Mouse (Mus musculus): ENCODE data around the gene Lrrc8b. TPM values are rescaled to one million over a fixed set of nuclear protein-coding genes. Genes with fewer than 3 reads are reported as not detected.

Gene Lrrc8b
- polyA plus RNA-seq, 2 experiments, result 5.8 to 6.6 TPM

DNA sequence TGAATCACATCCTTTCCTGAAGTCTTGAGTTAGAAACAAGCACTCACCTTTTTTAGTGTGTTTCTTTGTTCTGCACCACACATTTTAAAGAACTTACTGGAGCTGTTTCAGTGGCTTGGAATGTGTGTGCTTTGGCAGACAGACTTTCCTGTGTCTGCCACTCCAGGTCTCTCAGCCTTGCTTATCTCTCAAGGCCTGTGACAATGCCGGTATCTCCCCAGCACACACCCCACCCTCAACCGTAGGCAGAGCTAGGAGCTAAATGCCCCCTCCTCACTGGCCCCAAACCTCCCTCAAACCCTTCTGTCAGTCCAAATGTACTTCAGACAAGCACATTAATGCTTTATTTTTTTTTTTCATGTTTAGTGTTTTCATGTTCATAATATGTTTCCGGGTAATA lies 107.9 kb downstream of the Lrrc8b start:
- WGBS, result 67% methylated on average over 3 of the region's 3 CpGs
- Histone ChIP-seq H3K4me3 (replicated peaks; ENCODE audit: low read length) (no peak overlapping the region), H3K27me3 (ENCODE audit: control insufficient read depth, insufficient read depth, low read length) (no peaks in the 10 kb centered on the region), H3K36me3 (ENCODE audit: control insufficient read depth, insufficient read depth, low read length) (peaks cover 3% of the 10 kb centered on the region; the same call in 1 of the 2 replicates), H3K4me1 (ENCODE audit: control insufficient read depth, insufficient read depth, low read length) (peaks cover 11% of the 10 kb centered on the region; the same call in 1 of the 2 replicates), H3K9ac (ENCODE audit: low read depth, low read length, severe bottlenecking) (no peak overlapping the region), H3K27ac (replicated peaks; ENCODE audit: low read depth, low read length) (no peak overlapping the region), H3K9me3 (ENCODE audit: control insufficient read depth, low read length) (no peaks in the 10 kb centered on the region), H3K4me2 (replicated peaks; ENCODE audit: low read depth, low read length, severe bottlenecking) (no peak overlapping the region)
- no peak for TF ChIP-seq POLR2A (IDR thresholded peaks at IDR 0.05; ENCODE audit: borderline replicate concordance, extremely low read depth, insufficient read depth, insufficient read length)
- DNase-seq (ENCODE audit: low spot score) (no peak), ATAC-seq (ENCODE audit: low FRiP score, low read depth) (no peak)

DNA sequence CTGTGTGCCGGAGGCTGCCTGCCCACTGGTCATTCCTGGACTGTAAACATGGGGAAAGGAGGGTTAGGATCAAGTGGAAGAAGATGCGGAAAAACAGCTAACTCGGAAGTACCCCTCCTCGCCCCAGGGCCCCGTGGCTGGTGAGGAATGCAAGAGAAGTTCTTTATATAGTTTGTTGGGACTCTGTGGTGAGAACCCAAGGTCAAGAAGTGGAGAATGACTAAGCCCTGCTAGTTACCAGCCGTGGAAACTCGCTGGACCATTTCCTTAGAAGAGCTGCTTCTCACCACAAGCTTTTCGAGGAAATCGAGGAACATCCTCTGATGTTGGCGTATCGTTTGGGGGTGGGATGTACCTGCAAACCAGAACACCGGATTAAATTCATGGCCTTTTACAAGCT lies 109.4 kb downstream of the Lrrc8b start:
- peaks cover 3% of the 10 kb centered on the region; the same call in 1 of the 2 replicates for H3K36me3 ChIP-seq (ENCODE audit: control insufficient read depth, insufficient read depth, low read length)
- no peak overlapping the region for H3K9ac ChIP-seq (ENCODE audit: low read depth, low read length, severe bottlenecking)
- H3K4me2 ChIP-seq (replicated peaks; ENCODE audit: low read depth, low read length, severe bottlenecking), result no peak overlapping the region
- ATAC-seq (ENCODE audit: low FRiP score, low read depth) (no peak), DNase-seq (ENCODE audit: low spot score) (no peak)
- H3K4me3 ChIP-seq (replicated peaks; ENCODE audit: low read length), result no peak overlapping the region
- TF ChIP-seq POLR2A (IDR thresholded peaks at IDR 0.05; ENCODE audit: borderline replicate concordance, extremely low read depth, insufficient read depth, insufficient read length), result no peak
- H3K4me1 ChIP-seq (ENCODE audit: control insufficient read depth, insufficient read depth, low read length), result peaks cover 7% of the 10 kb centered on the region; the same call in 1 of the 2 replicates
- WGBS, result 89% methylated on average over 12 of the region's 12 CpGs
- H3K27me3 ChIP-seq (ENCODE audit: control insufficient read depth, insufficient read depth, low read length), result no peaks in the 10 kb centered on the region
- H3K9me3 ChIP-seq (ENCODE audit: control insufficient read depth, low read length), result no peaks in the 10 kb centered on the region
- H3K27ac ChIP-seq (replicated peaks; ENCODE audit: low read depth, low read length), result no peak overlapping the region

DNA sequence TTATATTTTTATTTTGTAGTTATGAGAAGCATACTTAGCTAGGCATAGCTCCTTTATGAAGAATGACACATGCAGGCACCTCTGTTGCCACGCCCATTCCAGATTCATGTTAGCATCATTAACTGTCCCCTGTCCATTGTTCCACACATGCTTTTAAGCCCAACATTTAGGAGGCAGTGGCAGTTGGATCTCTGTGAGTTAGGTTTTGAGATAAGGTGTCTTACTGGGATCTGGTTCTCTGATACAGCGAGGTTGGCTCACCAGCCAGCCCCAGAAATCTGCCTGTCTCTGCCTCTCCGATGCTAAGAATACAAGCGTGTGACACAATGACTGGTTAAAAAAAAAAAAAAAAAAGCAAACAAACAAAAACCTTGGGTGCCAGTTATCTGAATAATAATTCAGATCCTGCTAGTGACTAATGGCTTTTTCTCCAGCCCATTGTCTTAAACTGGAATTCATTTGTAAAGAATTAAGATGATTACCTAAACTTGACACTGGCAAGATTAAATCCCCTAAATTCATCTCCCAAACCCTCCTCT lies 110.6 kb downstream of the Lrrc8b start:
- DNase-seq (ENCODE audit: low spot score) (no peak), ATAC-seq (ENCODE audit: low FRiP score, low read depth) (no peak)
- no peak for TF ChIP-seq POLR2A (IDR thresholded peaks at IDR 0.05; ENCODE audit: borderline replicate concordance, extremely low read depth, insufficient read depth, insufficient read length)
- H3K36me3 ChIP-seq (ENCODE audit: control insufficient read depth, insufficient read depth, low read length), result peaks cover 3% of the 10 kb centered on the region; the same call in 1 of the 2 replicates
- no peaks in the 10 kb centered on the region for H3K27me3 ChIP-seq (ENCODE audit: control insufficient read depth, insufficient read depth, low read length)
- H3K4me2 ChIP-seq (replicated peaks; ENCODE audit: low read depth, low read length, severe bottlenecking), result no peak overlapping the region
- 91% methylated on average over 4 of the region's 4 CpGs for WGBS
- no peak overlapping the region for H3K9ac ChIP-seq (ENCODE audit: low read depth, low read length, severe bottlenecking)
- no peak overlapping the region for H3K4me3 ChIP-seq (replicated peaks; ENCODE audit: low read length)
- no peak overlapping the region for H3K27ac ChIP-seq (replicated peaks; ENCODE audit: low read depth, low read length)
- no peaks in the 10 kb centered on the region for H3K9me3 ChIP-seq (ENCODE audit: control insufficient read depth, low read length)
- no peaks in the 10 kb centered on the region; the same call in 1 of the 2 replicates for H3K4me1 ChIP-seq (ENCODE audit: control insufficient read depth, insufficient read depth, low read length)

DNA sequence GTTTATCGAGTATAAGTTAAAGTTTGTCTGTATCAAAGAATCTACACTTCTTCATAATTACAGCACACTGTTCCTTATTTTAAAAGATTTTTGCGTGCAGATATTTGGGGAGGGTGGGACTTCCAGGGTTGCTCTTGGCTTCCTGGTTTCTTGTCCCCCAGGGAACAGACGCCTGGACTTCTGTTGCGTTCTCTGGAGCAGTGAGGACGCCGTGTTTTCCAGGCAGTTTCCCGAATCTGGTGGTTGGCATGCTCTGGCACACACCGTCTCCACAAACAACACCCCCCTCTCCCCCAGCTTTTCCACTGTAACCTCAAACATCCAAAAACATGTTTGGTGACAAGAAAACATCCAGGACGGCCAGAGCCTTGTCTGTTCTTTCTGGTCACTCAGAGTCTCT lies 111.2 kb downstream of the Lrrc8b start:
- Histone ChIP-seq H3K36me3 (ENCODE audit: control insufficient read depth, insufficient read depth, low read length) (peaks cover 3% of the 10 kb centered on the region; the same call in 1 of the 2 replicates), H3K4me1 (ENCODE audit: control insufficient read depth, insufficient read depth, low read length) (no peaks in the 10 kb centered on the region), H3K9ac (ENCODE audit: low read depth, low read length, severe bottlenecking) (no peak overlapping the region), H3K4me2 (replicated peaks; ENCODE audit: low read depth, low read length, severe bottlenecking) (no peak overlapping the region), H3K4me3 (replicated peaks; ENCODE audit: low read length) (no peak overlapping the region), H3K27me3 (ENCODE audit: control insufficient read depth, insufficient read depth, low read length) (no peaks in the 10 kb centered on the region), H3K27ac (replicated peaks; ENCODE audit: low read depth, low read length) (no peak overlapping the region), H3K9me3 (ENCODE audit: control insufficient read depth, low read length) (no peaks in the 10 kb centered on the region)
- ATAC-seq (ENCODE audit: low FRiP score, low read depth) (no peak), DNase-seq (ENCODE audit: low spot score) (no peak)
- WGBS, result 80% methylated on average over 9 of the region's 9 CpGs
- no peak for TF ChIP-seq POLR2A (IDR thresholded peaks at IDR 0.05; ENCODE audit: borderline replicate concordance, extremely low read depth, insufficient read depth, insufficient read length)

DNA sequence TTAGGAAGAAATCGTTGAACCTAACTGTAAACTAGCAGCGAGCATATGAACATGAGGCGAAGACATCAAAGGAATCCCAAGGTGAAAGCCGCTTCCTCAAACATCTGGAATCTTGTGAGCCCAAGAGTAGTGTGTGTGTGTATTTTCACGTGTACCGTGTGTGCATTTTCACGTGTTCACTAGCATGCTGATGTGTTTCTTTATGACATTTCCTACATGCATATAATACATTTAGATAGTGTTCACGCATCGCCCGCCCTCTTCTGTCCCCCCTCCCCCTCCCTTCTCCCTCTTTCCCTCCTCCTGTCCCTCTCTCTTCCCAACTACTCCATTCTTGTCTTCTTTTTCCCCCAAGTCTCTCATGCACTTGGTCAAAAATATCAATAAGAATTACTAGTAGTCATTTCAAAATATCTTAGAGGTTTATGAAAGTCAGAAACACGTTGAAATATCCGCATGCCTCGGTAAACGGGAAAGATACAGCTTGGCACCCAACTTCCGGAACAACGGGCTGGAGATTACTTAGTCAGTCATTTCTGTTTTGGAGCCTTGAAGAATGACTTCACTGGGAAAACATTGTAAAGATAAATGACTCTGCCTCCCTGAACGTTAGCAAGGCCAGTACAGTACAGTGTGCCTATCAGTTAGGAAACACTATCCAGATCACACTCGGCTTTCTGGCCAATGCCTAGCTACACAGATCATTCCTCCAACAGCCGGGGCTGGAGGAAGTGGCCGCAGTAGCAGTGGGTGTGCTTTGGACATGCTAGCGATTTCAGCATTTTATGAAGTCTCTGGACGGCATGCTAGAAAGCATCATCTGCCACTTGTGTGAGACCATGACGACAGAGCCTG lies 112.1 kb downstream of the Lrrc8b start:
- 88% methylated on average over 23 of the region's 23 CpGs for WGBS
- Histone ChIP-seq H3K4me1 (ENCODE audit: control insufficient read depth, insufficient read depth, low read length) (no peaks in the 10 kb centered on the region), H3K9ac (ENCODE audit: low read depth, low read length, severe bottlenecking) (no peak overlapping the region), H3K27me3 (ENCODE audit: control insufficient read depth, insufficient read depth, low read length) (no peaks in the 10 kb centered on the region), H3K4me3 (replicated peaks; ENCODE audit: low read length) (no peak overlapping the region), H3K27ac (replicated peaks; ENCODE audit: low read depth, low read length) (no peak overlapping the region), H3K4me2 (replicated peaks; ENCODE audit: low read depth, low read length, severe bottlenecking) (no peak overlapping the region), H3K9me3 (ENCODE audit: control insufficient read depth, low read length) (no peaks in the 10 kb centered on the region), H3K36me3 (ENCODE audit: control insufficient read depth, insufficient read depth, low read length) (peaks cover 3% of the 10 kb centered on the region; the same call in 1 of the 2 replicates)
- ATAC-seq (ENCODE audit: low FRiP score, low read depth) (no peak), DNase-seq (ENCODE audit: low spot score) (no peak)
- no peak for TF ChIP-seq POLR2A (IDR thresholded peaks at IDR 0.05; ENCODE audit: borderline replicate concordance, extremely low read depth, insufficient read depth, insufficient read length)

Measured in limb, embryonic 14.5 days (tissue).